In genomic region chr12:44397782-44398181, GRCm38 (mm10) we compare ENCODE assay signal across 19 mouse cellular contexts.
A peak's percentile ranks its signal among the peaks of the same experiment; 100 is the strongest.
DNase-seq lines count a peak whose midpoint lies in the region; ATAC-seq lines count a peak whose summit lies in the region.
"Had no signal": no experiment of that assay in that cellular context is flagged by ENCODE, and none has a peak within 500 bp of the region (broad histone marks: within the 10 kb centered on the region; RNA-seq: fewer than 3 reads in every experiment).

No protein-coding gene starts in this region.

- H3K9ac ChIP-seq in midbrain, embryonic 12.5 days (replicated peaks), result no peak overlapping the region
- no peak overlapping the region for H3K9ac ChIP-seq in forebrain, embryonic 15.5 days (replicated peaks)
- no peak overlapping the region for H3K9ac ChIP-seq in neural tube, embryonic 15.5 days (replicated peaks)
- H3K9ac ChIP-seq: embryonic facial prominence, embryonic 13.5 days; intestine, embryonic 15.5 days; limb, embryonic 15.5 days had no signal

- H3K4me1 ChIP-seq in midbrain, embryonic 12.5 days, result peaks cover 28% of the 10 kb centered on the region
- peaks cover 27% of the 10 kb centered on the region for H3K4me1 ChIP-seq in midbrain, embryonic 10.5 days
- peaks cover 21% of the 10 kb centered on the region for H3K4me1 ChIP-seq in forebrain, embryonic 15.5 days
- H3K4me1 ChIP-seq in neural tube, embryonic 15.5 days, result peaks cover 16% of the 10 kb centered on the region
- H3K4me1 ChIP-seq: embryonic facial prominence, embryonic 13.5 days; intestine, embryonic 15.5 days; limb, embryonic 15.5 days had no signal

- H3K9me3 ChIP-seq in midbrain, embryonic 12.5 days, result no peaks in the 10 kb centered on the region
- no peaks in the 10 kb centered on the region for H3K9me3 ChIP-seq in midbrain, embryonic 10.5 days (replicated peaks)
- no peaks in the 10 kb centered on the region for H3K9me3 ChIP-seq in forebrain, embryonic 15.5 days
- H3K9me3 ChIP-seq in neural tube, embryonic 15.5 days (replicated peaks), result no peaks in the 10 kb centered on the region
- H3K9me3 ChIP-seq: embryonic facial prominence, embryonic 13.5 days; intestine, embryonic 15.5 days; limb, embryonic 15.5 days had no signal

- ATAC-seq in frontal cortex, adult (ENCODE audit: low TSS enrichment), result peak; percentile 79
- no peak for ATAC-seq in midbrain, embryonic 12.5 days (ENCODE audit: low FRiP score, low read depth)
- ATAC-seq in forebrain, embryonic 15.5 days (replicated peaks), result no peak; the same call in 1 of the 2 replicates
- ATAC-seq in neural tube, embryonic 15.5 days (ENCODE audit: low FRiP score), result no peak
- ATAC-seq: intestine, embryonic 15.5 days had no signal

- WGBS in midbrain, embryonic 12.5 days, result 46% methylated on average over 5 of the region's 5 CpGs
- 48% methylated on average over 5 of the region's 5 CpGs for WGBS in midbrain, embryonic 10.5 days
- 19% methylated on average over 5 of the region's 5 CpGs for WGBS in forebrain, embryonic 15.5 days
- WGBS in neural tube, embryonic 15.5 days, result 34% methylated on average over 5 of the region's 5 CpGs

- H3K27ac ChIP-seq in midbrain, embryonic 12.5 days (replicated peaks), result peak overlapping the region; percentile 56
- H3K27ac ChIP-seq in midbrain, embryonic 10.5 days (replicated peaks), result no peak overlapping the region
- 0 out of 2 replicates have a peak overlapping the region, but pooled peaks have one; percentile 20 for H3K27ac ChIP-seq in forebrain, embryonic 15.5 days (replicated peaks)
- H3K27ac ChIP-seq in neural tube, embryonic 15.5 days (replicated peaks), result peak overlapping the region; percentile 23; the same call in 1 of the 2 replicates
- H3K27ac ChIP-seq: embryonic facial prominence, embryonic 13.5 days; intestine, embryonic 15.5 days; limb, embryonic 15.5 days; stomach, postnatal 0 days had no signal

- no peak overlapping the region for H3K4me2 ChIP-seq in midbrain, embryonic 12.5 days (replicated peaks)
- no peak overlapping the region for H3K4me2 ChIP-seq in forebrain, embryonic 15.5 days (replicated peaks)
- H3K4me2 ChIP-seq in neural tube, embryonic 15.5 days, result no peak overlapping the region
- H3K4me2 ChIP-seq: embryonic facial prominence, embryonic 13.5 days; intestine, embryonic 15.5 days; limb, embryonic 15.5 days had no signal

- no peak overlapping the region for H3K4me3 ChIP-seq in midbrain, embryonic 12.5 days
- H3K4me3 ChIP-seq in midbrain, embryonic 10.5 days, result no peak overlapping the region
- no peak overlapping the region for H3K4me3 ChIP-seq in forebrain, embryonic 15.5 days
- H3K4me3 ChIP-seq in neural tube, embryonic 15.5 days (replicated peaks), result no peak overlapping the region
- H3K4me3 ChIP-seq: embryonic facial prominence, embryonic 13.5 days; intestine, embryonic 15.5 days; limb, embryonic 15.5 days had no signal

- no peaks in the 10 kb centered on the region for H3K27me3 ChIP-seq in midbrain, embryonic 12.5 days
- H3K27me3 ChIP-seq in midbrain, embryonic 10.5 days (ENCODE audit: low read depth, poor library complexity, severe bottlenecking), result no peaks in the 10 kb centered on the region
- H3K27me3 ChIP-seq in forebrain, embryonic 15.5 days, result no peaks in the 10 kb centered on the region
- no peaks in the 10 kb centered on the region for H3K27me3 ChIP-seq in neural tube, embryonic 15.5 days (replicated peaks)
- H3K27me3 ChIP-seq: CH12.LX; embryonic facial prominence, embryonic 13.5 days; intestine, embryonic 15.5 days; limb, embryonic 15.5 days had no signal

- no peak for DNase-seq in frontal cortex, postnatal 25 days (ENCODE audit: low spot score in 2 of 2)
- DNase-seq in midbrain, embryonic 10.5 days (ENCODE audit: low spot score), result no peak
- DNase-seq in kidney, postnatal 14 days, result no peak
- no peak for DNase-seq in c-Kit-positive CD71-positive TER-119-positive erythroid progenitor cells, embryonic 14.5 days (ENCODE audit: low spot score)
- DNase-seq: adrenal gland, adult 8-10 months; cerebellum, adult 2 months; heart, adult 18-20 months; heart, postnatal 4 days; lung, postnatal 10 days; thymus, postnatal 36 days had no signal

- no peaks in the 10 kb centered on the region for H3K36me3 ChIP-seq in midbrain, embryonic 12.5 days
- H3K36me3 ChIP-seq in midbrain, embryonic 10.5 days, result no peaks in the 10 kb centered on the region
- H3K36me3 ChIP-seq in forebrain, embryonic 15.5 days, result no peaks in the 10 kb centered on the region
- no peaks in the 10 kb centered on the region for H3K36me3 ChIP-seq in neural tube, embryonic 15.5 days
- H3K36me3 ChIP-seq: embryonic facial prominence, embryonic 13.5 days; intestine, embryonic 15.5 days; limb, embryonic 15.5 days had no signal
